Mouse (Mus musculus) liver, embryonic 12.5 days (tissue): Measurements from ENCODE around the gene Pum1. TPM values are rescaled to one million over a fixed set of nuclear protein-coding genes. Genes with fewer than 3 reads are reported as not detected.

Source experiments
- ATAC-seq: fragments of 200-750 bp; cut with Nextera tagmentation; 2 replicates; pipeline ENCODE4 v1.8.0; 2017; ENCODE audit warnings: moderate number of reproducible peaks, mild to moderate bottlenecking, moderate library complexity
- H3K27ac ChIP-seq: fragments of 300-500 bp; sonication (generic); 2 replicates; pipeline ENCODE4 v1.5.1; 2016; ENCODE audit warnings: mild to moderate bottlenecking
- H3K27me3 ChIP-seq: fragments of 300-500 bp; sonication (generic); replicated peaks from 2 replicates; pipeline ENCODE4 v1.6.1; 2016; ENCODE audit warnings: mild to moderate bottlenecking, moderate library complexity
- H3K36me3 ChIP-seq: fragments of 300-500 bp; sonication (generic); 2 replicates; pipeline ENCODE4 v1.6.1; 2016; ENCODE audit warnings: mild to moderate bottlenecking, moderate library complexity
- H3K4me1 ChIP-seq: fragments of 300-500 bp; sonication (generic); 2 replicates; pipeline ENCODE4 v1.6.1; 2016
- H3K4me2 ChIP-seq: fragments of 300-500 bp; sonication (generic); 2 replicates; pipeline ENCODE4 v1.6.1; 2016; ENCODE audit warnings: mild to moderate bottlenecking, moderate library complexity
- H3K4me3 ChIP-seq: fragments of 300-500 bp; sonication (generic); 2 replicates; pipeline ENCODE4 v1.5.1; 2016; ENCODE audit warnings: mild to moderate bottlenecking, moderate library complexity
- H3K9ac ChIP-seq: fragments of 300-500 bp; sonication (generic); 2 replicates; pipeline ENCODE4 v1.6.1; 2016; ENCODE audit warnings: mild to moderate bottlenecking, moderate library complexity
- H3K9me3 ChIP-seq: fragments of 300-500 bp; sonication (generic); replicated peaks from 2 replicates; pipeline ENCODE4 v1.6.1; 2016; ENCODE audit warnings: mild to moderate bottlenecking, moderate library complexity
- WGBS: fragments of 180-500 bp; shearing (Covaris S2); methylation state at CpG from one replicate; pipeline ENCODE4 v1.1.7; 2016; ENCODE audit not compliant: insufficient replicate concordance; 5-methylcytosine and 5-hydroxymethylcytosine counted together
- polyA plus RNA-seq: library from polyadenylated mRNA; unstranded; fragments of >200 nt; fragmentation: Nextera tagmentation; extraction: Ambion mirVana; gene quantifications from 2 replicates; pipeline ENCODE4 v1.2.1, GENCODE M21; 2016

Pum1 gene
- polyA plus RNA-seq, 1 experiment from 2014 or later: 43.2 TPM

- no peaks in the 10 kb centered on the region for H3K27me3 ChIP-seq
- H3K9ac ChIP-seq: no peak overlapping the region
- H3K9me3 ChIP-seq: no peaks in the 10 kb centered on the region
- 92% methylated on average over 4 of the region's 4 CpGs for WGBS
- H3K27ac ChIP-seq: no peak overlapping the region
- H3K4me2 ChIP-seq: no peak overlapping the region
- H3K4me3 ChIP-seq: no peak overlapping the region
- ATAC-seq: no peak
- peaks cover 98% of the 10 kb centered on the region for H3K36me3 ChIP-seq
- no peaks in the 10 kb centered on the region for H3K4me1 ChIP-seq
Observed at GRCm38 (mm10) chr4:130773899-130774298, 110.8 kb downstream of the Pum1 start.

GRCm38 (mm10) chr4:130774822-130775221 is 111.7 kb downstream of the Pum1 start:
- Histone ChIP-seq H3K27ac (no peak overlapping the region), H3K36me3 (peaks cover 99% of the 10 kb centered on the region), H3K9me3 (no peaks in the 10 kb centered on the region), H3K4me3 (no peak overlapping the region), H3K9ac (no peak overlapping the region), H3K4me1 (no peaks in the 10 kb centered on the region), H3K27me3 (no peaks in the 10 kb centered on the region), H3K4me2 (no peak overlapping the region)
- WGBS: 86% methylated on average over 4 of the region's 4 CpGs
- no peak for ATAC-seq

- H3K4me2 ChIP-seq: no peak overlapping the region
- H3K9ac ChIP-seq: no peak overlapping the region
- no peak overlapping the region for H3K27ac ChIP-seq
- 74% methylated on average over 10 of the region's 10 CpGs for WGBS
- no peaks in the 10 kb centered on the region for H3K27me3 ChIP-seq
- H3K9me3 ChIP-seq: no peaks in the 10 kb centered on the region
- ATAC-seq: no peak
- no peaks in the 10 kb centered on the region for H3K4me1 ChIP-seq
- H3K36me3 ChIP-seq: peaks cover 99% of the 10 kb centered on the region
- no peak overlapping the region for H3K4me3 ChIP-seq
Observed at GRCm38 (mm10) chr4:130777647-130778046, 114.5 kb downstream of the Pum1 start.

- no peaks in the 10 kb centered on the region for H3K27me3 ChIP-seq
- ATAC-seq: no peak
- H3K36me3 ChIP-seq: peaks cover 92% of the 10 kb centered on the region
- H3K4me3 ChIP-seq: no peak overlapping the region
- H3K4me1 ChIP-seq: no peaks in the 10 kb centered on the region
- WGBS: 95% methylated on average over 3 of the region's 3 CpGs
- no peaks in the 10 kb centered on the region for H3K9me3 ChIP-seq
- no peak overlapping the region for H3K4me2 ChIP-seq
- no peak overlapping the region for H3K27ac ChIP-seq
- H3K9ac ChIP-seq: no peak overlapping the region
Observed at GRCm38 (mm10) chr4:130779037-130779436, 115.9 kb downstream of the Pum1 start.

- no peaks in the 10 kb centered on the region for H3K9me3 ChIP-seq
- H3K4me1 ChIP-seq: no peaks in the 10 kb centered on the region
- H3K27me3 ChIP-seq: no peaks in the 10 kb centered on the region; the same call in 1 of the 2 replicates
- peaks cover 58% of the 10 kb centered on the region for H3K36me3 ChIP-seq
- ATAC-seq: no peak
- no peak overlapping the region for H3K9ac ChIP-seq
- no peak overlapping the region for H3K4me2 ChIP-seq
- WGBS: 50% methylated on average over 2 of the region's 2 CpGs
- H3K27ac ChIP-seq: no peak overlapping the region
- H3K4me3 ChIP-seq: no peak overlapping the region
Observed at GRCm38 (mm10) chr4:130782492-130782891, 119.4 kb downstream of the Pum1 start.

GRCm38 (mm10) chr4:130784755-130785154 is 121.6 kb downstream of the Pum1 start:
- 24% methylated on average over 4 of the region's 4 CpGs for WGBS
- Histone ChIP-seq H3K36me3 (peaks cover 36% of the 10 kb centered on the region), H3K4me2 (no peak overlapping the region), H3K27me3 (no peaks in the 10 kb centered on the region; the same call in 1 of the 2 replicates), H3K27ac (no peak overlapping the region), H3K4me1 (no peaks in the 10 kb centered on the region), H3K9me3 (no peaks in the 10 kb centered on the region), H3K4me3 (no peak overlapping the region), H3K9ac (no peak overlapping the region)
- ATAC-seq: no peak

- Histone ChIP-seq H3K4me2 (no peak overlapping the region), H3K36me3 (peaks cover 8% of the 10 kb centered on the region), H3K4me3 (no peak overlapping the region), H3K27ac (no peak overlapping the region), H3K27me3 (peaks cover 24% of the 10 kb centered on the region), H3K9ac (no peak overlapping the region), H3K9me3 (no peaks in the 10 kb centered on the region), H3K4me1 (0 out of 2 replicates have a peak, but pooled peaks cover 4% of the 10 kb centered on the region)
- WGBS: 54% methylated on average over 5 of the region's 5 CpGs
- ATAC-seq: no peak
Observed at GRCm38 (mm10) chr4:130787530-130787929, 124.4 kb downstream of the Pum1 start.

- Histone ChIP-seq H3K9me3 (no peaks in the 10 kb centered on the region), H3K4me2 (no peak overlapping the region), H3K27ac (no peak overlapping the region), H3K9ac (no peak overlapping the region), H3K4me1 (peaks cover 10% of the 10 kb centered on the region; the same call in 1 of the 2 replicates), H3K4me3 (no peak overlapping the region), H3K36me3 (no peaks in the 10 kb centered on the region), H3K27me3 (peaks cover 48% of the 10 kb centered on the region)
- no peak for ATAC-seq
- WGBS: 7% methylated on average over 6 of the region's 6 CpGs
Observed at GRCm38 (mm10) chr4:130790180-130790579, 127.1 kb downstream of the Pum1 start.

- H3K4me3 ChIP-seq: peak overlapping the region; percentile 57
- no peaks in the 10 kb centered on the region for H3K9me3 ChIP-seq
- no peak overlapping the region for H3K27ac ChIP-seq
- no peaks in the 10 kb centered on the region for H3K36me3 ChIP-seq
- peak overlapping the region; percentile 70 for H3K4me2 ChIP-seq
- no peak for ATAC-seq
- peaks cover 12% of the 10 kb centered on the region for H3K4me1 ChIP-seq
- H3K27me3 ChIP-seq: peaks cover 65% of the 10 kb centered on the region
- WGBS: 11% methylated on average over 19 of the region's 19 CpGs
- H3K9ac ChIP-seq: no peak overlapping the region
Observed at GRCm38 (mm10) chr4:130791811-130792375, 128.8 kb downstream of the Pum1 start.

- Histone ChIP-seq H3K4me2 (peak within 1 kb of the TSS; percentile 70), H3K9me3 (no peaks in the 10 kb centered on the region), H3K4me3 (peak within 1 kb of the TSS; percentile 57), H3K27me3 (peaks cover 71% of the 10 kb centered on the region), H3K36me3 (no peaks in the 10 kb centered on the region), H3K9ac (peak within 1 kb of the TSS; percentile 61), H3K27ac (no peak within 1 kb of the TSS), H3K4me1 (peaks cover 15% of the 10 kb centered on the region)
- no peak for ATAC-seq
- 2% methylated on average over 86 of the region's 99 CpGs for WGBS
Observed at GRCm38 (mm10) chr4:130792376-130793179, 129.5 kb downstream of the Pum1 start, which contains the start of gene Sdc3. Gene Sdc3, plus strand, starts transcription at chr4:130792537.

GRCm38 (mm10) chr4:130793180-130793501 is 130.0 kb downstream of the Pum1 start:
- Histone ChIP-seq H3K4me2 (peak overlapping the region; percentile 70), H3K9ac (peak overlapping the region; percentile 61; the same call in 1 of the 2 replicates), H3K27me3 (peaks cover 74% of the 10 kb centered on the region), H3K27ac (no peak overlapping the region), H3K4me3 (peak overlapping the region; percentile 57), H3K9me3 (no peaks in the 10 kb centered on the region), H3K4me1 (peaks cover 20% of the 10 kb centered on the region), H3K36me3 (no peaks in the 10 kb centered on the region)
- ATAC-seq: no peak; the same call in 1 of the 2 replicates
- 39% methylated on average over 7 of the region's 7 CpGs for WGBS

- H3K4me3 ChIP-seq: no peak overlapping the region
- H3K36me3 ChIP-seq: no peaks in the 10 kb centered on the region
- WGBS: 17% methylated on average over 4 of the region's 4 CpGs
- no peak overlapping the region for H3K9ac ChIP-seq
- H3K4me1 ChIP-seq: peaks cover 33% of the 10 kb centered on the region
- no peak for ATAC-seq
- H3K27me3 ChIP-seq: peaks cover 74% of the 10 kb centered on the region
- H3K4me2 ChIP-seq: no peak overlapping the region
- H3K9me3 ChIP-seq: no peaks in the 10 kb centered on the region
- no peak overlapping the region for H3K27ac ChIP-seq
Observed at GRCm38 (mm10) chr4:130794771-130795170, 131.7 kb downstream of the Pum1 start.
